Mouse (Mus musculus): ENCODE results near the gene Nell1. TPM values are rescaled to one million over a fixed set of nuclear protein-coding genes. Genes with fewer than 3 reads are reported as not detected.

The Nell1 gene
- polyA plus RNA-seq, 1 experiment from 2014 or later, result 0.69 TPM

DNA sequence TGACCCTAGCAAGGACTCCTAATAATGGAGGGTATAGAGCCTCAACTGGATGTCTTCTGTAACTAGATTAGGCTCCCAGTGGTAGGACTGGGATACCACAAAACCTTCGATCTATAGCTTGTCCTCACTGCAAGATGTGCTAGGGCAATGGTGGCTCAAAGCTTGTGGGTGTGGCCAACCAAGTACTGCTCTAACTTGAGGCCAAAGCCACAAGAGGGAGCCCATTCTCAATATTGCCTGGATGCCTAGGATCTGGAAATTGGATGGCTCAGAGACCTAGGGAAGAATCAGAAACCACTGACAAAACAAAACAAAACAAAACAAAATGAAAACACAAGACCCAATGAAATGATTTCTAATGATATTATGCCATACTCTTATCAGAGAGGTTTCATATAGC, 809.0 kb downstream of the Nell1 start:
- Histone ChIP-seq H3K4me3 (ENCODE audit: low read depth, low read length) (no peak overlapping the region), H3K9ac (ENCODE audit: low read depth, low read length) (no peak overlapping the region), H3K36me3 (ENCODE audit: control insufficient read depth, insufficient read depth, low read length) (no peaks in the 10 kb centered on the region), H3K4me1 (ENCODE audit: control insufficient read depth, insufficient read depth, low read length) (no peaks in the 10 kb centered on the region), H3K9me3 (replicated peaks; ENCODE audit: control insufficient read depth, low read length) (no peaks in the 10 kb centered on the region), H3K27me3 (ENCODE audit: control insufficient read depth, insufficient read depth, low read length) (no peaks in the 10 kb centered on the region), H3K4me2 (no peak overlapping the region), H3K27ac (ENCODE audit: low read depth, low read length) (no peak overlapping the region)
- no peak for ATAC-seq (replicated peaks; ENCODE audit: insufficient number of reproducible peaks, low FRiP score, low TSS enrichment)
- 50% methylated on average over 1 of the region's 1 CpGs for WGBS (ENCODE audit: insufficient replicate concordance)

DNA sequence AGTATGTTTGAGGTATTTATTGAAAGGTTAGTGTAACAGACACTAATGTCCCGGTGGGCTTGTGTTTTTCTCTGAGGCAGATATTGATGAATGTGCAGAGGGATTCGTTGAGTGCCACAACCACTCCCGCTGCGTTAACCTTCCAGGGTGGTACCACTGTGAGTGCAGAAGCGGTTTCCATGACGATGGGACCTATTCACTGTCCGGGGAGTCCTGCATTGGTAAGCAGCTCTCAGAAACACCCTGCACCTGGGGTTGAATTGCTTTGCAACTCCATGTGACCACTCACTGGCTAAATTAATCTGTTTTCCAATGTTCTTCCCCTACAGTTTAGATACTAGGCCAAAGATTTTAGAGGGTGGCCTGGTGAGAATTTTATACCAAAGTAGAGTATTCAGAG, 851.5 kb downstream of the Nell1 start:
- Histone ChIP-seq H3K4me3 (ENCODE audit: low read depth, low read length) (no peak overlapping the region), H3K4me2 (no peak overlapping the region), H3K27me3 (ENCODE audit: control insufficient read depth, insufficient read depth, low read length) (no peaks in the 10 kb centered on the region), H3K9ac (ENCODE audit: low read depth, low read length) (no peak overlapping the region), H3K4me1 (ENCODE audit: control insufficient read depth, insufficient read depth, low read length) (no peaks in the 10 kb centered on the region), H3K9me3 (replicated peaks; ENCODE audit: control insufficient read depth, low read length) (no peaks in the 10 kb centered on the region), H3K27ac (ENCODE audit: low read depth, low read length) (no peak overlapping the region), H3K36me3 (ENCODE audit: control insufficient read depth, insufficient read depth, low read length) (no peaks in the 10 kb centered on the region)
- ATAC-seq (replicated peaks; ENCODE audit: insufficient number of reproducible peaks, low FRiP score, low TSS enrichment), result no peak
- 45% methylated on average over 7 of the region's 7 CpGs for WGBS (ENCODE audit: insufficient replicate concordance)

DNA sequence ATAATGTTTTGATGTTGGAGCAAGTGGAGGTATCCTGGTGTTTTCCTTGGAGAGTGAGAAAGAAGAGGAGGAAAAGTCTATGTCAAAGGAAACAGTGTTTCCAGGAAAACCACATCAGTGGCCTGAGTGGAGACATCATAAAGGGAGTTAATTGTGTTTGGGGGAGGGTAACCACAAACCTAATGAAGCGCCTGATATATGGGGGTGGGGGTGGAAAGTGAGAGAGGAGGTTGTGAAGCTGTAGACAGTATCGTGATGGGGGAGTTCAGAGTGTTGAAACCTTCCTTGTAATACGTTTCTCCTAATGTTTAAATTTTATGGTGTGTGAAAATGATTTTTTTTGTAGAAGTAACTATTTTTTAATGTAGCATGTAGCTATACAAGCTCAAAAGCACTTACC, 858.1 kb downstream of the Nell1 start:
- Histone ChIP-seq H3K36me3 (ENCODE audit: control insufficient read depth, insufficient read depth, low read length) (no peaks in the 10 kb centered on the region), H3K4me1 (ENCODE audit: control insufficient read depth, insufficient read depth, low read length) (no peaks in the 10 kb centered on the region), H3K4me2 (no peak overlapping the region), H3K9me3 (replicated peaks; ENCODE audit: control insufficient read depth, low read length) (no peaks in the 10 kb centered on the region), H3K9ac (ENCODE audit: low read depth, low read length) (no peak overlapping the region), H3K27ac (ENCODE audit: low read depth, low read length) (no peak overlapping the region), H3K27me3 (ENCODE audit: control insufficient read depth, insufficient read depth, low read length) (no peaks in the 10 kb centered on the region), H3K4me3 (ENCODE audit: low read depth, low read length) (no peak overlapping the region)
- ATAC-seq (replicated peaks; ENCODE audit: insufficient number of reproducible peaks, low FRiP score, low TSS enrichment), result no peak
- WGBS (ENCODE audit: insufficient replicate concordance), result 59% methylated on average over 3 of the region's 3 CpGs

DNA sequence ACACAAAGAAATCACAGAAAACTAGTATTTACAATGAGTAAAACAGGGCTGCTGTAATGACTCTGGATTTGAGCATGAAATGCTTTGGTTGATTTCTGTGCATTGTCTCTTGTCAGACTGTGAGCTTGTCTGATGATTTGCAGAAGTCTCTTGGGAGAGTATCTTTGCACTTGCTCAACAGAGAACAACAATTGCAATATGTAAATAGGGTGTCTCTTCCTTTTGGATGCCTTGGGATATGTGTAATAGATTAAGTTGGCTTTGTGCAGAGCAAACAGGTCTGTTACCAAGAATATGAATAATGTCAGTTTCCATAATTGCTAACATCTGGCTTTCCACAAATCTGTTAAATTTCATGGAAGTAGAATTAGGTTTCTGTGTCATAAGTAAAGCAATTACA, 868.0 kb downstream of the Nell1 start:
- H3K9ac ChIP-seq (ENCODE audit: low read depth, low read length), result no peak overlapping the region
- no peaks in the 10 kb centered on the region for H3K9me3 ChIP-seq (replicated peaks; ENCODE audit: control insufficient read depth, low read length)
- H3K27ac ChIP-seq (ENCODE audit: low read depth, low read length), result no peak overlapping the region
- no peak overlapping the region for H3K4me2 ChIP-seq
- no peaks in the 10 kb centered on the region for H3K4me1 ChIP-seq (ENCODE audit: control insufficient read depth, insufficient read depth, low read length)
- no peaks in the 10 kb centered on the region for H3K27me3 ChIP-seq (ENCODE audit: control insufficient read depth, insufficient read depth, low read length)
- no peaks in the 10 kb centered on the region for H3K36me3 ChIP-seq (ENCODE audit: control insufficient read depth, insufficient read depth, low read length)
- no peak for ATAC-seq (replicated peaks; ENCODE audit: insufficient number of reproducible peaks, low FRiP score, low TSS enrichment)
- H3K4me3 ChIP-seq (ENCODE audit: low read depth, low read length), result no peak overlapping the region

DNA sequence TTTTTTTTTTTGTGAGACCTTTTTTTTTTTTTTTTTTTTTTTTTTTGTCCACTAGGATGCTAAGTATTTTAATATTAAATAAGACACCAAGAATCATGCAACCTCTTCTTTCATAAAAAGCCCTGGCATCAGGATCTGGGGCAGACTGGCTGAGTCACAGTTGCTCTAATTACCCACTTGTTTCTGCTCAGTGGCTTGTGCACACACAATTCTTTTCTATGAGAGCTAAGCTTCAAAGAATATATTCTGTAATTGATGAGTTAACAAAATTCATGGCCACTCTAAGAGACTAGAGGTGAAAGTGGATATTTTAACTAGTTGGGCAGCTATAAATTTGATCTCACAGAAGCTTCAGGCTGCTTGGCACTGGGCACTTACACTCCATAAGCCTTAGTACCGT, 873.3 kb downstream of the Nell1 start:
- 83% methylated on average over 1 of the region's 1 CpGs for WGBS (ENCODE audit: insufficient replicate concordance)
- H3K9ac ChIP-seq (ENCODE audit: low read depth, low read length), result no peak overlapping the region
- no peak for ATAC-seq (replicated peaks; ENCODE audit: insufficient number of reproducible peaks, low FRiP score, low TSS enrichment)
- H3K36me3 ChIP-seq (ENCODE audit: control insufficient read depth, insufficient read depth, low read length), result no peaks in the 10 kb centered on the region
- H3K4me3 ChIP-seq (ENCODE audit: low read depth, low read length), result no peak overlapping the region
- H3K27ac ChIP-seq (ENCODE audit: low read depth, low read length), result no peak overlapping the region
- H3K4me1 ChIP-seq (ENCODE audit: control insufficient read depth, insufficient read depth, low read length), result no peaks in the 10 kb centered on the region
- H3K4me2 ChIP-seq, result no peak overlapping the region
- H3K9me3 ChIP-seq (replicated peaks; ENCODE audit: control insufficient read depth, low read length), result no peaks in the 10 kb centered on the region
- H3K27me3 ChIP-seq (ENCODE audit: control insufficient read depth, insufficient read depth, low read length), result no peaks in the 10 kb centered on the region

DNA sequence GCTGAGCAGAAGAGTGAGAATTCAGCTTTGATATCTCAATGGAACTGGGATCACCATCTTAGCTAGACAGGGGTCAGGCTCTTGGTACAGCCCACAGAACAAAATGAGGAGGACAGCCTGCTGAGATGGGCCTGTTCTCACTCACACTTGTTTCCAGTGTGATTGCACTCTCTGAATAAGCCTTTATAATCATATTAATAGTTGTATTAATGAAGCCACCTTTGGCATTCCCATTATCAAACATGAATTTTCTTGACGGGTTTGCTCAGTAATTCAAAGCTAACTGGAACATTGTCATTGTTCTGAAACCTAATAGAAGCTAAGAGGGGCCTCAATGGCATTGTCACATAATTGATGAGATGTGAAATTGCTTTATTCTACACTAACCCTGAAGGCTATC, 875.6 kb downstream of the Nell1 start:
- H3K9ac ChIP-seq (ENCODE audit: low read depth, low read length), result no peak overlapping the region
- H3K9me3 ChIP-seq (replicated peaks; ENCODE audit: control insufficient read depth, low read length), result no peaks in the 10 kb centered on the region
- H3K36me3 ChIP-seq (ENCODE audit: control insufficient read depth, insufficient read depth, low read length), result no peaks in the 10 kb centered on the region
- H3K27ac ChIP-seq (ENCODE audit: low read depth, low read length), result no peak overlapping the region
- H3K4me3 ChIP-seq (ENCODE audit: low read depth, low read length), result no peak overlapping the region
- no peaks in the 10 kb centered on the region for H3K27me3 ChIP-seq (ENCODE audit: control insufficient read depth, insufficient read depth, low read length)
- H3K4me2 ChIP-seq, result no peak overlapping the region
- no peak for ATAC-seq (replicated peaks; ENCODE audit: insufficient number of reproducible peaks, low FRiP score, low TSS enrichment)
- WGBS (ENCODE audit: insufficient replicate concordance), result 66% methylated on average over 1 of the region's 1 CpGs
- no peaks in the 10 kb centered on the region for H3K4me1 ChIP-seq (ENCODE audit: control insufficient read depth, insufficient read depth, low read length)

DNA sequence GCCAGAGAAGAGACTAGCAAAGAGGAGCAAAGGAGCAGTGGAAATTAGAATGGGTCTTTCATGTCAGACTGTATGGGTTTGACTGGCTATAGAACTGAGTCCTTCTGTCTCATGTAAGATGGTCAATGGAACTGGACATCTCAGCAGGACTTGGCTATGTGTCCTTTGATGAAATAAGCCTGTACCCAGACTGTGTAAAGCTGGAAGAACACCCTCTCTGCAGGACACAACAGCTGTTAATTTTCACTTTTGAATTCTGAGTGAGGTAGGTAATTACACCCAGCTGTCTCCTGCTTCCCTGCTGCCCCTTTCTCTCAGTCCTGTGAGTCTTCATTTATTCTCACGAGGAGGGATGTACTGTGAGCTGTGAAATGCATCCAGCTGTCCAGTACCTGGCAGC, 895.5 kb downstream of the Nell1 start:
- Histone ChIP-seq H3K9me3 (replicated peaks; ENCODE audit: control insufficient read depth, low read length) (no peaks in the 10 kb centered on the region), H3K4me1 (ENCODE audit: control insufficient read depth, insufficient read depth, low read length) (no peaks in the 10 kb centered on the region), H3K36me3 (ENCODE audit: control insufficient read depth, insufficient read depth, low read length) (no peaks in the 10 kb centered on the region), H3K4me3 (ENCODE audit: low read depth, low read length) (no peak overlapping the region), H3K4me2 (no peak overlapping the region), H3K27ac (ENCODE audit: low read depth, low read length) (no peak overlapping the region), H3K9ac (ENCODE audit: low read depth, low read length) (no peak overlapping the region), H3K27me3 (ENCODE audit: control insufficient read depth, insufficient read depth, low read length) (no peaks in the 10 kb centered on the region)
- ATAC-seq (replicated peaks; ENCODE audit: insufficient number of reproducible peaks, low FRiP score, low TSS enrichment), result no peak
- 42% methylated on average over 1 of the region's 1 CpGs for WGBS (ENCODE audit: insufficient replicate concordance)

DNA sequence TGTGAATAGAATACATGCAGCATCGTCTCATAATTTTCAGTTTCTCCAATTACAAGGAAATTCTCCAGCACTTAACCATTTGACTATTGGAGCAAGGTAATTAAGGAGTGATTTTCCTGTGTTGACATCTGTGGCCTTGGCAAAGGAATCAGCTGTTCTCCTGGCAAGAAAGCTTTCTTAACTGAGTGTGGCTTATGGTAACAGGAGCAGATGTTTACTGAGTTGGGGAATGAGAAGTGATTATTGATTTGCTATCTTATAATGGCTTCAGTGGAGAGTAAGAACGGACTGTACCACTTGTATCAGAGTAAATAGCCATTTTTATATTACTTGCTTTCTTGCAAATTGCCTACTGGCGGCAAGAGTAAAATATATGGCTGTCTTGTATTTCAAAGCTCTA, 913.0 kb downstream of the Nell1 start:
- Histone ChIP-seq H3K9ac (ENCODE audit: low read depth, low read length) (no peak overlapping the region), H3K9me3 (replicated peaks; ENCODE audit: control insufficient read depth, low read length) (no peaks in the 10 kb centered on the region), H3K27me3 (ENCODE audit: control insufficient read depth, insufficient read depth, low read length) (no peaks in the 10 kb centered on the region), H3K4me2 (no peak overlapping the region), H3K27ac (ENCODE audit: low read depth, low read length) (no peak overlapping the region), H3K36me3 (ENCODE audit: control insufficient read depth, insufficient read depth, low read length) (no peaks in the 10 kb centered on the region), H3K4me1 (ENCODE audit: control insufficient read depth, insufficient read depth, low read length) (no peaks in the 10 kb centered on the region), H3K4me3 (ENCODE audit: low read depth, low read length) (no peak overlapping the region)
- no peak for ATAC-seq (replicated peaks; ENCODE audit: insufficient number of reproducible peaks, low FRiP score, low TSS enrichment)
- WGBS (ENCODE audit: insufficient replicate concordance), result 71% methylated on average over 3 of the region's 3 CpGs

DNA sequence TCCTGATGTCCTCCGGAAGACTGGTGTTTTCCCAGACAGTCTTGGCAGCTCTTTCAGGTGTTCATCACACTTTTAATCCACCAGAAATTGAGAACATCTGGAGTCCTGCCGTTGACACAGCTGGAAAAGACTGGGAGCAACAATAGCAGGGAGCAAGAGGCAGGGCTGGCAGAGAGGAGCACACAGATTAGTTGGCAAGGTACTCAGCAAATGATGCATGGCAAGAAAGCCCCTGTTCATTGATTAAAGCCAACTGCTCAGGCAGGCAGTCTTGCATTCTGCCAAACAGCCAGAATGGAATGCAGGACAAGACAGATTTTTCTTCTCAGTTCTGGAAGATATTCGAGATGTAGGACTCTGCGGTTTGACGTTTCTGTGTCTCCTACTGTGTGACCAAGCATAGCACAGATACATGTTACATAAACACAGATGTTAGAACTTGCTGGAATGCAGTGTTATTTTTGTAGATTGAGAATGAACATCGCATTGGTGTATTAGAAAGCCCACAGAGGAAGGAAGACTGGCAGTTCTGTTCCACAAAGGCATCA, 925.0 kb downstream of the Nell1 start:
- H3K4me3 ChIP-seq (ENCODE audit: low read depth, low read length), result no peak overlapping the region
- no peaks in the 10 kb centered on the region for H3K36me3 ChIP-seq (ENCODE audit: control insufficient read depth, insufficient read depth, low read length)
- H3K4me1 ChIP-seq (ENCODE audit: control insufficient read depth, insufficient read depth, low read length), result no peaks in the 10 kb centered on the region
- H3K9ac ChIP-seq (ENCODE audit: low read depth, low read length), result no peak overlapping the region
- WGBS (ENCODE audit: insufficient replicate concordance), result 62% methylated on average over 6 of the region's 6 CpGs
- no peak overlapping the region for H3K4me2 ChIP-seq
- H3K27me3 ChIP-seq (ENCODE audit: control insufficient read depth, insufficient read depth, low read length), result no peaks in the 10 kb centered on the region
- no peak for ATAC-seq (replicated peaks; ENCODE audit: insufficient number of reproducible peaks, low FRiP score, low TSS enrichment)
- H3K9me3 ChIP-seq (replicated peaks; ENCODE audit: control insufficient read depth, low read length), result no peaks in the 10 kb centered on the region
- no peak overlapping the region for H3K27ac ChIP-seq (ENCODE audit: low read depth, low read length)
